Mouse (Mus musculus) brain, embryonic 18.5 days (tissue): Measurements from ENCODE around the gene Fkbp10.

Experiments
- DNase-seq: peaks from one replicate; pipeline ENCODE4 v3.0.0-alpha.2; 2012; ENCODE audit warnings: low read depth, low spot score

Gene Fkbp10

GRCm38 (mm10) chr11:100471352-100472196, 56.1 kb downstream of the Fkbp10 start:
- no peak for DNase-seq

DNA sequence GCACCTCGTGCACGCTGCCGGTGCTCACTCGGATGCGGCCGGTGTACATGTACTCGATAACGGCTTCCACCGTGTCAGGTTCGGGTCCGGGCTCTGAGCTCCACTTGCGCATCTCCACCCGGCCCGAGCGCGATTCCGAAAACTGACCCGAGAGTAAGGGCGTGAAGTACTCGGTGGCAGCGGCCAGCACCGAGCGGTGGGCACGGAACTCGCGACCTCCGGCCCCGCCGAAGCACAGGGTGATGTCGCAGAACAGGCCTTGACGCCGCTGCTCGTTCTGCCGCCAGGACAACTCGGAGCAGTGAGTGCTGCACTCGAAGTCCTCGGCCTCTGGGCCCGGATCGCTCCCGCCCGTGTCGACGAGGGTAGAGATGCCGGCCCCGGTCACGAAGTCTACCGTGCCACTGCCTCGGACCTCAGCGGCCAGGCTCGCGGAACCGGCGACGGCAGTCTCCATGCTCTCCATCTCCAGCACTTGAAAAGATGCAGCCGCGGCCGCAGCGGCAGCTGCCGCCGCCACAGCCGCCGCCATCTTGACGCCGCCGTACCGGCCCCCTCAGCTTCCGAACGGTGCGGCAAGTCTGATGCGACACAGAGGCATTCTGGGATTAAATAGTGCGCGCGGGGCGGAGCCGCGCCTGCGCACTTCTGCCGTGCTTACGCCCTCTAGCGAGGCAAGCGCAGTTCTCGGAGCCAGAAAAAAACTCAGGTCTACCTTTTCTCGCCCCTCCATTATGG, 56.9 kb downstream of the Fkbp10 start, which contains the start of gene Klhl11:
Gene Klhl11 (minus strand): TSS at position 545 of the 738 bp plus-strand sequence.
- DNase-seq: peak; percentile 72

DNA sequence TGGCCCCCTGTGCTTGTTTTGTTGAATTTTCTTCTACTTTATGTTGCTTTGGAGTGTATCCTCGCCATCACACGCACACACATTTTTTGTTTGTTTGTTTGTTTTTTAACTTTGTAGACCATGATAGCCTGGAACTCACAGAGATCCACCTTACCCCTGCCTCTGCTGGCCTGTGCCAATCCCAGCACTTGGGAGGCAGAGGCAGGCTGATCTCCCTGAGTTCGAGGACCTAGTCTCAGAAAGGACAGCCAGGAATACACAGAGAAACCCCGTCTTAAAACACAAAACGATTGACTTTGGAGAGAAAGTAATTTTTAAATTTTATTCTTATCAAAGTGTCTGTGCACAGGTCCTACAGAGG, 57.4 kb downstream of the Fkbp10 start:
- DNase-seq: no peak
